Mouse (Mus musculus): ENCODE results near the gene Serpina3j. TPM values are rescaled to one million over a fixed set of nuclear protein-coding genes. Genes with fewer than 3 reads are reported as not detected.
A peak's percentile ranks its signal among the peaks of the same experiment; 100 is the strongest.
"Not testable (repeated sequence)": the region's sequence is repeated elsewhere in the genome, so short reads cannot be mapped to it uniquely, and the experiment has no call there.

Gene Serpina3j
- not detected in 2 replicates for polyA plus RNA-seq (2012; rRNA removed)

GRCm38 (mm10) chr12:104314253-104314652 lies at the start of gene Serpina3j:
Gene Serpina3j, plus strand, starts transcription at chr12:104314553.
- TF ChIP-seq CTCF (IDR thresholded peaks at IDR 0.05; ENCODE audit: borderline replicate concordance, extremely low read depth, insufficient read depth, insufficient read length) (no peak), POLR2A (IDR thresholded peaks at IDR 0.05; ENCODE audit: borderline replicate concordance, extremely low read depth, insufficient read depth, insufficient read length, poor library complexity, severe bottlenecking) (no peak)
- DNase-seq (ENCODE audit: low read depth), result no peak

- no peak for TF ChIP-seq CTCF (IDR thresholded peaks at IDR 0.05; ENCODE audit: borderline replicate concordance, extremely low read depth, insufficient read depth, insufficient read length)
Observed at GRCm38 (mm10) chr12:104266374-104266773, 48.0 kb upstream of the Serpina3j start.

GRCm38 (mm10) chr12:104278216-104279055 lies 35.9 kb upstream of the Serpina3j start:
- peak; percentile 83 for DNase-seq (ENCODE audit: low read depth)
- TF ChIP-seq CTCF (IDR thresholded peaks at IDR 0.05; ENCODE audit: borderline replicate concordance, extremely low read depth, insufficient read depth, insufficient read length) (no peak), POLR2A (IDR thresholded peaks at IDR 0.05; ENCODE audit: borderline replicate concordance, extremely low read depth, insufficient read depth, insufficient read length, poor library complexity, severe bottlenecking) (no peak)

More at GRCm38 (mm10) chr12:104266374-104266773, 48.0 kb upstream of the Serpina3j start:
- DNase-seq (ENCODE audit: low read depth), result no peak

GRCm38 (mm10) chr12:104279056-104279435 lies 35.3 kb upstream of the Serpina3j start:
- DNase-seq (ENCODE audit: low read depth), result peak; percentile 76

GRCm38 (mm10) chr12:104283380-104283779 lies 31.0 kb upstream of the Serpina3j start:
- peak; percentile 24 for DNase-seq (ENCODE audit: low read depth)

More at GRCm38 (mm10) chr12:104279056-104279435, 35.3 kb upstream of the Serpina3j start:
- no peak for TF ChIP-seq CTCF (IDR thresholded peaks at IDR 0.05; ENCODE audit: borderline replicate concordance, extremely low read depth, insufficient read depth, insufficient read length)
- no peak for TF ChIP-seq POLR2A (IDR thresholded peaks at IDR 0.05; ENCODE audit: borderline replicate concordance, extremely low read depth, insufficient read depth, insufficient read length, poor library complexity, severe bottlenecking)

GRCm38 (mm10) chr12:104288336-104288735 lies 26.0 kb upstream of the Serpina3j start:
- no peak for TF ChIP-seq CTCF (IDR thresholded peaks at IDR 0.05; ENCODE audit: borderline replicate concordance, extremely low read depth, insufficient read depth, insufficient read length)
- TF ChIP-seq POLR2A (IDR thresholded peaks at IDR 0.05; ENCODE audit: borderline replicate concordance, extremely low read depth, insufficient read depth, insufficient read length, poor library complexity, severe bottlenecking), result no peak
- no peak for DNase-seq (ENCODE audit: low read depth)

More at GRCm38 (mm10) chr12:104283380-104283779, 31.0 kb upstream of the Serpina3j start:
- no peak for TF ChIP-seq CTCF (IDR thresholded peaks at IDR 0.05; ENCODE audit: borderline replicate concordance, extremely low read depth, insufficient read depth, insufficient read length)
- TF ChIP-seq POLR2A (IDR thresholded peaks at IDR 0.05; ENCODE audit: borderline replicate concordance, extremely low read depth, insufficient read depth, insufficient read length, poor library complexity, severe bottlenecking), result no peak

- DNase-seq (ENCODE audit: low read depth), result no peak
- TF ChIP-seq CTCF (IDR thresholded peaks at IDR 0.05; ENCODE audit: borderline replicate concordance, extremely low read depth, insufficient read depth, insufficient read length) (no peak), POLR2A (IDR thresholded peaks at IDR 0.05; ENCODE audit: borderline replicate concordance, extremely low read depth, insufficient read depth, insufficient read length, poor library complexity, severe bottlenecking) (no peak)
Observed at GRCm38 (mm10) chr12:104289872-104290271, 24.5 kb upstream of the Serpina3j start.

GRCm38 (mm10) chr12:104293963-104294362 lies 20.4 kb upstream of the Serpina3j start:
- DNase-seq (ENCODE audit: low read depth), result no peak

GRCm38 (mm10) chr12:104298049-104298448 lies 16.3 kb upstream of the Serpina3j start:
- no peak for TF ChIP-seq CTCF (IDR thresholded peaks at IDR 0.05; ENCODE audit: borderline replicate concordance, extremely low read depth, insufficient read depth, insufficient read length)
- no peak for TF ChIP-seq POLR2A (IDR thresholded peaks at IDR 0.05; ENCODE audit: borderline replicate concordance, extremely low read depth, insufficient read depth, insufficient read length, poor library complexity, severe bottlenecking)
- DNase-seq (ENCODE audit: low read depth), result no peak

More at GRCm38 (mm10) chr12:104293963-104294362, 20.4 kb upstream of the Serpina3j start:
- TF ChIP-seq CTCF (IDR thresholded peaks at IDR 0.05; ENCODE audit: borderline replicate concordance, extremely low read depth, insufficient read depth, insufficient read length) (no peak), POLR2A (IDR thresholded peaks at IDR 0.05; ENCODE audit: borderline replicate concordance, extremely low read depth, insufficient read depth, insufficient read length, poor library complexity, severe bottlenecking) (no peak)

GRCm38 (mm10) chr12:104305991-104306390 lies 8.4 kb upstream of the Serpina3j start:
- no peak for DNase-seq (ENCODE audit: low read depth)
- TF ChIP-seq CTCF (IDR thresholded peaks at IDR 0.05; ENCODE audit: borderline replicate concordance, extremely low read depth, insufficient read depth, insufficient read length) (no peak), POLR2A (IDR thresholded peaks at IDR 0.05; ENCODE audit: borderline replicate concordance, extremely low read depth, insufficient read depth, insufficient read length, poor library complexity, severe bottlenecking) (no peak)

- no peak for TF ChIP-seq CTCF (IDR thresholded peaks at IDR 0.05; ENCODE audit: borderline replicate concordance, extremely low read depth, insufficient read depth, insufficient read length)
- TF ChIP-seq POLR2A (IDR thresholded peaks at IDR 0.05; ENCODE audit: borderline replicate concordance, extremely low read depth, insufficient read depth, insufficient read length, poor library complexity, severe bottlenecking), result no peak
- no peak for DNase-seq (ENCODE audit: low read depth)
Observed at GRCm38 (mm10) chr12:104322454-104322853, 8.1 kb downstream of the Serpina3j start.

- no peak for DNase-seq (ENCODE audit: low read depth)
- TF ChIP-seq POLR2A (IDR thresholded peaks at IDR 0.05; ENCODE audit: borderline replicate concordance, extremely low read depth, insufficient read depth, insufficient read length, poor library complexity, severe bottlenecking) (no peak), CTCF (IDR thresholded peaks at IDR 0.05; ENCODE audit: borderline replicate concordance, extremely low read depth, insufficient read depth, insufficient read length) (no peak)
Observed at GRCm38 (mm10) chr12:104331701-104332100, 17.3 kb downstream of the Serpina3j start.

- not testable (repeated sequence) for DNase-seq (ENCODE audit: low read depth)
Observed at GRCm38 (mm10) chr12:104336873-104337272, 22.5 kb downstream of the Serpina3j start.

- DNase-seq (ENCODE audit: low read depth), result not testable (repeated sequence)
Observed at GRCm38 (mm10) chr12:104338226-104338625, 23.9 kb downstream of the Serpina3j start, which contains the start of the genes Serpina3k and Serpina3m. Gene Serpina3k, plus strand, starts transcription at chr12:104338486. Gene Serpina3m, plus strand, starts transcription at chr12:104338486.
